Mouse (Mus musculus) olfactory bulb, adult 2 months (tissue): ENCODE measurements around the gene Pax7. TPM values are rescaled to one million over a fixed set of nuclear protein-coding genes. Genes with fewer than 3 reads are reported as not detected.

Source experiments
- H3K27ac ChIP-seq: fragments of 200-500 bp; 2 replicates; pipeline ENCODE4 v1.5.1; 2012; ENCODE audit warnings: low read depth, low read length; ENCODE audit not compliant: insufficient read depth
- H3K4me1 ChIP-seq: fragments of 200-500 bp; 2 replicates; pipeline ENCODE4 v1.6.1; 2012; ENCODE audit warnings: low read length; ENCODE audit not compliant: control insufficient read depth, insufficient read depth
- H3K4me3 ChIP-seq: fragments of 200-500 bp; 2 replicates; pipeline ENCODE4 v1.5.1; 2012; ENCODE audit warnings: mild to moderate bottlenecking, low read depth, low read length, moderate library complexity; ENCODE audit not compliant: insufficient read depth
- CTCF ChIP-seq: fragments of 200-500 bp; IDR thresholded peaks from 2 replicates; pipeline ENCODE4 v1.5.1; 2012; ENCODE audit warnings: low read depth, mild to moderate bottlenecking, low read length, moderate library complexity; ENCODE audit not compliant: insufficient read depth
- POLR2A ChIP-seq: fragments of 200-500 bp; IDR thresholded peaks from 2 replicates; pipeline ENCODE4 v1.6.1; 2012; ENCODE audit warnings: mild to moderate bottlenecking, low read depth, low read length, moderate library complexity; ENCODE audit not compliant: insufficient read depth
- WGBS: fragments of 180-500 bp; shearing (Covaris S2); methylation state at CpG from one replicate; pipeline ENCODE4 v1.1.7; 2018; 5-methylcytosine and 5-hydroxymethylcytosine counted together
- polyA plus RNA-seq: library from polyadenylated mRNA; stranded (reverse); fragments of >200 nt; gene quantifications from 2 replicates; pipeline ENCODE4 v1.2.4, GENCODE M21; 2012; ENCODE audit warnings: low replicate concordance; ENCODE audit not compliant: missing spikeins, insufficient read depth, insufficient read length

The Pax7 gene
- polyA plus RNA-seq, 1 experiment: not detected

GRCm38 (mm10) chr4:139767823-139768222 is 65.5 kb downstream of the Pax7 start:
- TF ChIP-seq POLR2A: no peak
- no peak for TF ChIP-seq CTCF
- no peak overlapping the region for H3K4me3 ChIP-seq
- H3K4me1 ChIP-seq: peaks cover 4% of the 10 kb centered on the region; the same call in 1 of the 2 replicates
- 73% methylated on average over 5 of the region's 5 CpGs for WGBS
- no peak overlapping the region for H3K27ac ChIP-seq

- 42% methylated on average over 18 of the region's 18 CpGs for WGBS
- no peak overlapping the region for H3K4me3 ChIP-seq
- TF ChIP-seq CTCF (no peak), POLR2A (no peak)
- H3K27ac ChIP-seq: no peak overlapping the region
- H3K4me1 ChIP-seq: peaks cover 4% of the 10 kb centered on the region; the same call in 1 of the 2 replicates
Measured at GRCm38 (mm10) chr4:139767115-139767718, 66.1 kb downstream of the Pax7 start.

DNA sequence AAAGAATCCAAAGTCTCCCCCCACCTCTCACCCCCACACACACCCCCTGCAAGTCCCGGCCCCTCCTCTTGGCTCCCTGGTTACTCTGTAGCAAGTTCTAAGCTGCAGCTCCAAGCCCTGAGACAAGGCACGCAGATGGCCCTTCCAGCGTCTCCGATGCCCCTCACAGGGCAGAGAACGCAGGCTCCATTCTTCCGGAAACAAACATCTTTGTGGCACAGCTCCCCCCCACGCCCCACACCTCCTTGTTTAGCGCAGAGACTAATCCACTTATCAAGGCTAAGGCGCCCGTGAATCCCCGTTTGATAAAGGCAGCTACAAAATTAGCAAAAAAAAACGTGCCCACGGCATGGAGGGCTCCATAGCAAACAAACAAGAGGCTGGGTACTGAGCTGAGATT is 71.4 kb downstream of the Pax7 start:
- TF ChIP-seq POLR2A: no peak
- TF ChIP-seq CTCF: no peak
- Histone ChIP-seq H3K4me3 (no peak overlapping the region), H3K27ac (no peak overlapping the region), H3K4me1 (peaks cover 6% of the 10 kb centered on the region)
- 12% methylated on average over 13 of the region's 13 CpGs for WGBS

GRCm38 (mm10) chr4:139760736-139761135 is 72.6 kb downstream of the Pax7 start:
- peaks cover 7% of the 10 kb centered on the region for H3K4me1 ChIP-seq
- 77% methylated on average over 11 of the region's 11 CpGs for WGBS
- H3K27ac ChIP-seq: no peak overlapping the region
- no peak overlapping the region for H3K4me3 ChIP-seq
- TF ChIP-seq CTCF (no peak), POLR2A (no peak)

- no peak overlapping the region for H3K27ac ChIP-seq
- H3K4me1 ChIP-seq: peaks cover 7% of the 10 kb centered on the region
- no peak overlapping the region for H3K4me3 ChIP-seq
- WGBS: 60% methylated on average over 17 of the region's 17 CpGs
- TF ChIP-seq CTCF (no peak), POLR2A (no peak)
Measured at GRCm38 (mm10) chr4:139758512-139759340, 74.6 kb downstream of the Pax7 start.

GRCm38 (mm10) chr4:139756931-139757330 is 76.4 kb downstream of the Pax7 start:
- TF ChIP-seq POLR2A: no peak
- no peak for TF ChIP-seq CTCF
- no peak overlapping the region for H3K4me3 ChIP-seq
- 35% methylated on average over 11 of the region's 13 CpGs for WGBS
- H3K4me1 ChIP-seq: peaks cover 5% of the 10 kb centered on the region
- H3K27ac ChIP-seq: no peak overlapping the region

GRCm38 (mm10) chr4:139754148-139754710 is 79.1 kb downstream of the Pax7 start:
- Histone ChIP-seq H3K27ac (no peak overlapping the region), H3K4me3 (no peak overlapping the region), H3K4me1 (0 out of 2 replicates have a peak, but pooled peaks cover 3% of the 10 kb centered on the region)
- no peak for TF ChIP-seq CTCF
- TF ChIP-seq POLR2A: no peak
- 74% methylated on average over 11 of the region's 11 CpGs for WGBS

- WGBS: 86% methylated on average over 5 of the region's 5 CpGs
- H3K27ac ChIP-seq: no peak overlapping the region
- no peak overlapping the region for H3K4me3 ChIP-seq
- H3K4me1 ChIP-seq: no peaks in the 10 kb centered on the region
- TF ChIP-seq CTCF (no peak), POLR2A (no peak)
Measured at GRCm38 (mm10) chr4:139750926-139751325, 82.4 kb downstream of the Pax7 start.
